Mouse (Mus musculus) NIH3T3 (cell line): ENCODE results near the gene Ccdc167.

Experiments used
- DNase-seq: peaks from one replicate; pipeline ENCODE4 v3.0.0-alpha.2; 2012; ENCODE audit warnings: low read depth

Ccdc167 gene

GRCm38 (mm10) chr17:29716732-29717445 lies at the start of gene Ccdc167:
Ccdc167 (minus strand) TSS chr17:29717044.
- peak; percentile 98 for DNase-seq

- no peak for DNase-seq
Measured at GRCm38 (mm10) chr17:29765380-29765779, 48.5 kb upstream of the Ccdc167 start.

- peak; percentile 65 for DNase-seq
Measured at GRCm38 (mm10) chr17:29762551-29762950, 45.7 kb upstream of the Ccdc167 start.

- DNase-seq: no peak
Measured at GRCm38 (mm10) chr17:29761938-29762337, 45.1 kb upstream of the Ccdc167 start.

GRCm38 (mm10) chr17:29760404-29761375 lies 43.8 kb upstream of the Ccdc167 start:
- DNase-seq: no peak

- DNase-seq: no peak
Measured at GRCm38 (mm10) chr17:29759963-29760362, 43.1 kb upstream of the Ccdc167 start.

- no peak for DNase-seq
Measured at GRCm38 (mm10) chr17:29756381-29756780, 39.5 kb upstream of the Ccdc167 start.

- no peak for DNase-seq
Measured at GRCm38 (mm10) chr17:29754510-29754909, 37.7 kb upstream of the Ccdc167 start.

GRCm38 (mm10) chr17:29747466-29747865 lies 30.6 kb upstream of the Ccdc167 start:
- DNase-seq: no peak

GRCm38 (mm10) chr17:29737849-29738804 lies 21.3 kb upstream of the Ccdc167 start:
- DNase-seq: no peak

GRCm38 (mm10) chr17:29736448-29737014 lies 19.7 kb upstream of the Ccdc167 start:
- no peak for DNase-seq

- DNase-seq: no peak
Measured at GRCm38 (mm10) chr17:29732522-29732921, 15.7 kb upstream of the Ccdc167 start.

GRCm38 (mm10) chr17:29731953-29732325 lies 15.1 kb upstream of the Ccdc167 start:
- no peak for DNase-seq

- DNase-seq: no peak
Measured at GRCm38 (mm10) chr17:29731266-29731952, 14.6 kb upstream of the Ccdc167 start.

GRCm38 (mm10) chr17:29730510-29731265 lies 13.8 kb upstream of the Ccdc167 start:
- DNase-seq: no peak

GRCm38 (mm10) chr17:29728082-29728481 lies 11.2 kb upstream of the Ccdc167 start:
- DNase-seq: no peak

GRCm38 (mm10) chr17:29725027-29725620 lies 8.3 kb upstream of the Ccdc167 start:
- DNase-seq: no peak

- DNase-seq: no peak
Measured at GRCm38 (mm10) chr17:29724610-29725009, 7.8 kb upstream of the Ccdc167 start.

- DNase-seq: no peak
Measured at GRCm38 (mm10) chr17:29720755-29721365, 4.0 kb upstream of the Ccdc167 start.
